Mouse (Mus musculus) kidney, adult 2 months (tissue): Measurements from ENCODE around the gene Gm45521. TPM values are rescaled to one million over a fixed set of nuclear protein-coding genes. Genes with fewer than 3 reads are reported as not detected.

Source experiments
- DNase-seq: peaks from one replicate; pipeline ENCODE4 v3.0.0; 2021
- H3K27ac ChIP-seq: fragments of 200-500 bp; 2 replicates; pipeline ENCODE4 v1.5.1; 2012; ENCODE audit warnings: low read depth, low read length, control low read depth, inconsistent platforms; ENCODE audit not compliant: insufficient read depth
- H3K27me3 ChIP-seq: fragments of 200-500 bp; replicated peaks from 2 replicates; pipeline ENCODE4 v1.6.1; 2012; ENCODE audit warnings: mild to moderate bottlenecking, moderate library complexity, low read length, inconsistent platforms; ENCODE audit not compliant: control insufficient read depth, insufficient read depth
- H3K36me3 ChIP-seq: fragments of 200-500 bp; 2 replicates; pipeline ENCODE4 v1.6.1; 2012; ENCODE audit warnings: mild to moderate bottlenecking, moderate library complexity, low read length, inconsistent platforms; ENCODE audit not compliant: control insufficient read depth, insufficient read depth
- H3K4me1 ChIP-seq: fragments of 200-500 bp; 2 replicates; pipeline ENCODE4 v1.6.1; 2011; ENCODE audit warnings: low read length; ENCODE audit not compliant: control insufficient read depth, insufficient read depth
- H3K4me3 ChIP-seq: fragments of 200-500 bp; 2 replicates; pipeline ENCODE4 v1.5.1; 2011; ENCODE audit warnings: mild to moderate bottlenecking, low read depth, low read length, control low read depth; ENCODE audit not compliant: insufficient read depth
- CTCF ChIP-seq: fragments of 200-500 bp; conservative IDR thresholded peaks from 2 replicates; pipeline ENCODE4 v1.5.1; 2011; ENCODE audit warnings: low read depth, mild to moderate bottlenecking, control low read depth, low read length, moderate library complexity, mixed read lengths; ENCODE audit not compliant: insufficient read depth, insufficient read length
- POLR2A ChIP-seq: fragments of 200-500 bp; IDR thresholded peaks from one replicate; pipeline ENCODE4 v1.6.1; 2011; ENCODE audit warnings: low read depth, low read length, control low read depth
- WGBS: fragments of 180-500 bp; shearing (Covaris S2); methylation state at CpG from one replicate; pipeline ENCODE4 v1.1.7; 2018; 5-methylcytosine and 5-hydroxymethylcytosine counted together
- polyA plus RNA-seq: library from polyadenylated mRNA; depleted of rRNA; stranded (reverse); fragments of >200 nt; gene quantifications from 2 replicates; pipeline ENCODE4 v1.2.3, GENCODE M21; 2012

Gm45521 gene
- polyA plus RNA-seq, 1 experiment, result not detected

DNA sequence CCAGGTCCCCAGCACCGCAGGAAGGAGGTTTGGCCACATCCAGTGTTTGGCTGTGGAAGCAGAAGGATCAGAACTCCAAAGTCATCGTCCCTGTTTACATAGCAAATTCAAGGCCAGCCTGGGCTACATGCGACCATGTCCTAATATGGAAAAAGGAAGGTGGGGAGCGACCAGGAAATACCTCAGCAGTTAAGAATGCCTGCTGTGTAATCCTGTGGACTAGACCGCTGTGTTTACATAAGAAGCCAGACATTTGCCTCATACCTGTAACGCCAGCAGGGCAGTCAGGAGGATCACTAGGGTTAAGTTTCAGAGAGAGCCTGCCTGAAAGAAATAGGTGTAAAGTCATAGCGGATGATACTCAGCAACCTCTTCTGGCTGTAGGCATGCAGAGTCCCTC lies 6.1 kb downstream of the Gm45521 start:
- DNase-seq, result no peak
- H3K27me3 ChIP-seq, result no peaks in the 10 kb centered on the region
- WGBS, result 69% methylated on average over 7 of the region's 7 CpGs
- H3K27ac ChIP-seq, result no peak overlapping the region
- no peaks in the 10 kb centered on the region for H3K4me1 ChIP-seq
- TF ChIP-seq CTCF (no peak), POLR2A (no peak)
- H3K4me3 ChIP-seq, result no peak overlapping the region
- no peaks in the 10 kb centered on the region for H3K36me3 ChIP-seq

DNA sequence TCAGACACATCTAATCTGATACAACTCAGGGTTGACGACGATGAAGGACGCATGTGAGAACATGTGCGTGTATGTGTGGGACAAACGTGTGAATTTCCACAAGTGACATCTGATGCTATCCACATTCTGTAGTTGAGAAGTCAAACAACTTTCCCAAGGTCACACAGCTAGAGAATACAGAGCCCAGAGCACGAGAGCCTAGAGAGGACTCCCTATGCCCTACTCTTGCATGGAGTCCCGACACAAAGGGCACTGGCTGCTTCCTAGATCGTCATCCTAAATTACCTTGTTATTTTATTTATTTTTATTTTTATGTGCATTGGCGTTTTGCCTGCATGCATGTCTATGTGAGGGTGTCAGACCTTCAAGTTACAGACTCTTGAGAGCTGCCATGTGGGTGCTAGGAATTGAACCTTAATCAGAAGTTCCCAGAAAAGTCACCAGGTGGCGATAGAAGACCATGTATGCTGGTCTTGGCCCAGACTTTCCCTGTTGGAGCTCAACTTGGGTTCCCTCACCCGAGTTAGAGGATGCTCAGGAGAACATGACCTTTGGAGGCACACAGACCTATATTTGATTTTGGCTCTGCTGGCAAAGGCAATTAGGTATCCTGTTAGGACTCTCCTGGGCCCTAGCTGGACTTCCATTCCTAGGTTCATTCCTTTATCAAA lies 7.3 kb downstream of the Gm45521 start:
- WGBS, result 55% methylated on average over 11 of the region's 11 CpGs
- no peak overlapping the region for H3K27ac ChIP-seq
- no peak for TF ChIP-seq POLR2A
- peak; percentile 90 for TF ChIP-seq CTCF
- DNase-seq, result peak; percentile 78
- no peaks in the 10 kb centered on the region for H3K36me3 ChIP-seq
- H3K27me3 ChIP-seq, result no peaks in the 10 kb centered on the region
- no peak overlapping the region for H3K4me3 ChIP-seq
- H3K4me1 ChIP-seq, result no peaks in the 10 kb centered on the region

DNA sequence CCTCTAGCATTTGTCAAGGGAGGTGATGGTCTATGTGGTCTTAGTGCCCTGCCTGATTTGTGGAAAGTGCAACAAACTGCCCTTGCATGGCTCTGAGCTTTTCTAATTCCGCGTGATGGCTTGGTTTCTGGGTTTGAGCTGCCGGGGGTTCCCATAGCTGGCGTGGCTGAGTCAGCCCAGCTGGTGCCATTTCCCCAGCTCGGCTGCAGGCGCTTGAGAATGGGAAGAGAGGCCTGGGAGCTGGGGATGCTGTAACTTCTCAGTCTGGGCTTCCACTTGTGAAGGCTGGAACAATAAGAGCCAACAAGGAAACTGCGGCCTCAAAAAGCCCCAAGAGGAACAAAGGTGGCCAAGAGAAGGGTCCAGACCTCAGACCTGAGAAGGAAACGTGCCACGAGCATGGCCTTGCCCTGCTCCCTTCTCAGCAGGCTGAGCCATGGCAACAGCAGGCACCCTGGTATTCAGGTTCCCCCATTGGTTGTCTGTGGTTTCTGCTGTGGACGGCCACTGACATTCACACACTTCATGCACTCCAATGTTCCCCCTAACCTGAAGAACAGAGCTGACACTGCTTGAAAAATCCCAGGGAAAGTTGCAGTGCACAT lies 14.9 kb downstream of the Gm45521 start:
- DNase-seq, result no peak
- Histone ChIP-seq H3K4me1 (no peaks in the 10 kb centered on the region), H3K4me3 (no peak overlapping the region), H3K27ac (no peak overlapping the region), H3K27me3 (no peaks in the 10 kb centered on the region), H3K36me3 (no peaks in the 10 kb centered on the region)
- WGBS, result 76% methylated on average over 10 of the region's 10 CpGs
- no peak for TF ChIP-seq CTCF
- no peak for TF ChIP-seq POLR2A

DNA sequence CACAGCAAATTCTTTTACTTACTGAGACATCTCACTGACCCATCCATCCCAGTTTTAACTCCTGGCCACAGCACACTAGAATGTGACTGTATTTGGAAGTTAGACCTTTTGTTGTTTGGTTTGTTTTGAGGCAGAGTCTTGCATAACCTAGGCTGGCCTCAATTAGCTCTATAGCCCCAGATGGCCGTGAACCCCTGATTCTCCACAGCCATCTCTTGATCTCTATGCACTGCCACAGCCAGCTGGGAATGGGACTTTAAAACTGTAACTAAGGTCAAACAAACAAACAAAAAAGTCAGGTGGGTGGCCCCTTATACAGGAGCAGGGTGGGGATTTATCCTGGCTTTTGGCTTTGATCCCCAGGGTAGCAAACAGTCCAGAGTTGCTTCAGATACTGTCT lies 17.6 kb downstream of the Gm45521 start:
- Histone ChIP-seq H3K36me3 (no peaks in the 10 kb centered on the region), H3K4me1 (no peaks in the 10 kb centered on the region), H3K27me3 (no peaks in the 10 kb centered on the region), H3K4me3 (no peak overlapping the region), H3K27ac (no peak overlapping the region)
- no peak for DNase-seq
- 95% methylated on average over 1 of the region's 1 CpGs for WGBS
- TF ChIP-seq POLR2A, result no peak

DNA sequence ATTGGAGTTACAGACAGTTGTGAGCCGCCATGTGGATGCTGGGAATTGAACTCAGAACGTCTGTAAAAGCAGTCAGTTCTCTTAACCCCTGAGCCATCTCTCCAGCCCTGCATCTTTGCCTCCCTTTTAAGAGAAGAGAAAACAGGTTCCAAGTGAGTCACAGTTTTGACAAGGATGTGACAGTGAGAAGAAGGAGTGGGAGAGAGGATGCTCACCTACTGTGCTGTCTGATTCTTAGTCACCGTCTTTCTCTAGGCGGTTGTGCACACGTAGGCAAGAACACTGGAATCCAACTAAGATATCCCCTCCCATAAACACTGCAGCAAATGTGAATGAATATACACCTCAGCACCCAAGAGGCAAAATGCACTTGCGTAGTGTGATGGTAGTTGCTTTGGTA lies 18.1 kb downstream of the Gm45521 start:
- no peaks in the 10 kb centered on the region for H3K36me3 ChIP-seq

DNA sequence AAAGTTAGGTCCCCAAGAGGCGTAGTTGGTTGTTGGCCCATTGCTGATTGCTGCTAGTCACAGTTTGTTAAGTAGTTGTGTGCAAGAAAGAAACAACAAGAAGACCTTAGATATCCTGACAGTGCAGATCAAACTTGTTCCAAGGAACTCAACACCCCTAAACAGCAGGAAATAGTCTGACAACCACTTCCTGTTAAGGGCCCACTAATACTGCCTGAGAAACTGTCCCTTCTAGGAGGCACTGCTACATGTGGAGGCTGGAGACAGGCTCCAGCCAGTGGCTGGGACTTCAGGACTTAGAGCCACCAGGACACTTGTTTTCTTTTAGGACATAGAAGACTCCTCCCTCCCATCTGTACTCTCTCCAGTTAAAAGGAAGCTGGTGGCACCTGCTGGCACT lies 20.4 kb downstream of the Gm45521 start:
- H3K27me3 ChIP-seq, result no peaks in the 10 kb centered on the region
- 97% methylated on average over 1 of the region's 1 CpGs for WGBS
- no peak for TF ChIP-seq CTCF
- no peak for TF ChIP-seq POLR2A
- no peak overlapping the region for H3K27ac ChIP-seq
- no peak for DNase-seq
- H3K4me3 ChIP-seq, result no peak overlapping the region
- H3K36me3 ChIP-seq, result no peaks in the 10 kb centered on the region
- no peaks in the 10 kb centered on the region for H3K4me1 ChIP-seq

More for the DNA sequence above, 18.1 kb downstream of the Gm45521 start:
- no peaks in the 10 kb centered on the region for H3K27me3 ChIP-seq
- no peak overlapping the region for H3K4me3 ChIP-seq
- H3K27ac ChIP-seq, result no peak overlapping the region
- 74% methylated on average over 6 of the region's 6 CpGs for WGBS
- no peak for DNase-seq
- no peaks in the 10 kb centered on the region for H3K4me1 ChIP-seq
- TF ChIP-seq CTCF (no peak), POLR2A (no peak)

- Histone ChIP-seq H3K4me3 (no peak overlapping the region), H3K27me3 (no peaks in the 10 kb centered on the region), H3K4me1 (no peaks in the 10 kb centered on the region), H3K36me3 (no peaks in the 10 kb centered on the region), H3K27ac (no peak overlapping the region)
- WGBS, result 78% methylated on average over 1 of the region's 1 CpGs
- no peak for DNase-seq
- TF ChIP-seq POLR2A (no peak), CTCF (no peak)
These were observed 21.1 kb downstream of the Gm45521 start for GRCm38 (mm10) chr14:7978183-7978582.

DNA sequence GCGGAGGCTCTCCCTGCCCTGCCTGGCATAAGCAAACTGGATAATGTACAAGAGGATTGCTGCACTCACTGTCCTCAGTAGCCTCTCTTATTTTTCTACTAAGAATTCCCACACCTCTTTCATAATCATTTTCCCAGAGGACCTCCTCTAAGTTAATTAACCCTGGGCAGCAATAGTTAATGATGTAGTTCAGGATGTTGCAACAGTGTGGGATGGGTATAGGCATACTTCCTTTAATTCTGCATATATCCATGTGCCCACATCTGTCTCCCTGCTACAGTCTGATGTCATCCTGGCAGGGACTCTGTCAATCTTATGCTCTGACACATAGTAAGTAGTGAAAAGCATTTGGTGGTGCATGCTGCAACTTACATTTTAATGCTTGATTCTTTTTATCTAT lies 24.1 kb downstream of the Gm45521 start:
- Histone ChIP-seq H3K4me3 (no peak overlapping the region), H3K27ac (no peak overlapping the region), H3K36me3 (no peaks in the 10 kb centered on the region), H3K4me1 (no peaks in the 10 kb centered on the region), H3K27me3 (no peaks in the 10 kb centered on the region)
- no peak for DNase-seq
- 94% methylated on average over 1 of the region's 1 CpGs for WGBS
- no peak for TF ChIP-seq CTCF
- no peak for TF ChIP-seq POLR2A
